Mouse (Mus musculus) gastrocnemius, postnatal 14 days (tissue): Measurements from ENCODE around the gene Pkd1l2. TPM values are rescaled to one million over a fixed set of nuclear protein-coding genes. Genes with fewer than 3 reads are reported as not detected.

Experiments used
- DNase-seq: peaks from one replicate; pipeline ENCODE4 v3.0.0; 2021; ENCODE audit warnings: mixed read lengths
- intact Hi-C: fragments of 180-260 bp; cut with DNase I; formaldehyde crosslinking; loops from one replicate; pipeline ENCODE4 v1.15.1; 2025; ENCODE audit warnings: low total_unique reads
- total RNA-seq, 2 experiments: library from RNA; stranded (reverse); gene quantifications; 2 replicates each; pipeline ENCODE4 v1.2.3; 2021

Pkd1l2 gene
- total RNA-seq, 2 experiments from 2014 or later: 0.04 to 0.09 TPM

- DNase-seq: no peak
- intact Hi-C loops: no loop called here
Observed at GRCm38 (mm10) chr8:117049444-117049843, 32.8 kb downstream of the Pkd1l2 start.

- intact Hi-C loops: no loop called here
- no peak for DNase-seq
Observed at GRCm38 (mm10) chr8:117043584-117043983, 38.7 kb downstream of the Pkd1l2 start.

- no peak for DNase-seq
- intact Hi-C loops: no loop called here
Observed at GRCm38 (mm10) chr8:117039843-117040242, 42.4 kb downstream of the Pkd1l2 start.

- no peak for DNase-seq
- intact Hi-C loops: no loop called here
Observed at GRCm38 (mm10) chr8:117037374-117037935, 44.8 kb downstream of the Pkd1l2 start.

GRCm38 (mm10) chr8:117033393-117033792, 48.9 kb downstream of the Pkd1l2 start:
- intact Hi-C loops: no loop called here
- DNase-seq: no peak

GRCm38 (mm10) chr8:117032609-117033008, 49.6 kb downstream of the Pkd1l2 start:
- intact Hi-C loops: no loop called here
- no peak for DNase-seq

GRCm38 (mm10) chr8:117031476-117031875, 50.8 kb downstream of the Pkd1l2 start:
- no peak for DNase-seq
- intact Hi-C loops: no loop called here

GRCm38 (mm10) chr8:117028686-117029085, 53.6 kb downstream of the Pkd1l2 start:
- DNase-seq: no peak
- intact Hi-C loops: no loop called here

- intact Hi-C loops: no loop called here
- no peak for DNase-seq
Observed at GRCm38 (mm10) chr8:117027601-117028000, 54.6 kb downstream of the Pkd1l2 start.

GRCm38 (mm10) chr8:117022297-117022993, 59.8 kb downstream of the Pkd1l2 start:
- intact Hi-C loops: no loop called here
- no peak for DNase-seq

- DNase-seq: no peak
Observed at GRCm38 (mm10) chr8:117019323-117020275, 62.6 kb downstream of the Pkd1l2 start.

GRCm38 (mm10) chr8:117017896-117018295, 64.4 kb downstream of the Pkd1l2 start:
- intact Hi-C loops: no loop called here
- DNase-seq: no peak

More at GRCm38 (mm10) chr8:117019323-117020275, 62.6 kb downstream of the Pkd1l2 start:
- intact Hi-C loops: no loop called here

- intact Hi-C loops: no loop called here
- no peak for DNase-seq
Observed at GRCm38 (mm10) chr8:117017006-117017405, 65.2 kb downstream of the Pkd1l2 start.

- intact Hi-C loops: no loop called here
- DNase-seq: no peak
Observed at GRCm38 (mm10) chr8:117015670-117016069, 66.6 kb downstream of the Pkd1l2 start.

- DNase-seq: no peak
- intact Hi-C loops: no loop called here
Observed at GRCm38 (mm10) chr8:117011366-117011765, 70.9 kb downstream of the Pkd1l2 start.

- intact Hi-C loops: no loop called here
- no peak for DNase-seq
Observed at GRCm38 (mm10) chr8:116994016-116994716, 88.1 kb downstream of the Pkd1l2 start.

GRCm38 (mm10) chr8:116993095-116993867, 89.0 kb downstream of the Pkd1l2 start, which contains the start of gene Gcsh:
Gcsh (minus strand) TSS chr8:116993537.
- peak; percentile 100 for DNase-seq
- intact Hi-C loops: no loop called here

- no peak for DNase-seq
- intact Hi-C loops: no loop called here
Observed at GRCm38 (mm10) chr8:116992176-116992971, 89.9 kb downstream of the Pkd1l2 start.
